Mouse (Mus musculus) liver, postnatal 0 days (tissue): Measurements from ENCODE around the gene Igfbp3. TPM values are rescaled to one million over a fixed set of nuclear protein-coding genes. Genes with fewer than 3 reads are reported as not detected.
A peak's percentile ranks its signal among the peaks of the same experiment; 100 is the strongest.

Experiments
- ATAC-seq: fragments of 200-750 bp; cut with Nextera tagmentation; 2 replicates; pipeline ENCODE4 v1.8.0; 2017; ENCODE audit warnings: mild to moderate bottlenecking, moderate library complexity
- DNase-seq: peaks from one replicate; pipeline ENCODE4 v3.0.0-alpha.2; 2016
- H3K27ac ChIP-seq: fragments of 300-500 bp; sonication (generic); 2 replicates; pipeline ENCODE4 v1.5.1; 2014; ENCODE audit warnings: antibody characterized with exemption, moderate library complexity, mild to moderate bottlenecking, low read depth
- H3K27me3 ChIP-seq: fragments of 300-500 bp; sonication (generic); 2 replicates; pipeline ENCODE4 v1.6.1; 2014; ENCODE audit warnings: low read length, control low read depth, mixed read lengths; ENCODE audit not compliant: insufficient read depth
- H3K36me3 ChIP-seq: fragments of 300-500 bp; sonication (generic); replicated peaks from 2 replicates; pipeline ENCODE4 v1.6.1; 2014; ENCODE audit warnings: mild to moderate bottlenecking, control low read depth, low read length, moderate library complexity, mixed read lengths; ENCODE audit not compliant: insufficient read depth
- H3K4me1 ChIP-seq: fragments of 300-500 bp; sonication (generic); 2 replicates; pipeline ENCODE4 v1.6.1; 2014; ENCODE audit warnings: antibody characterized with exemption, mild to moderate bottlenecking, control low read depth; ENCODE audit not compliant: insufficient read depth
- H3K4me2 ChIP-seq: fragments of 300-500 bp; sonication (generic); 2 replicates; pipeline ENCODE4 v1.6.1; 2014; ENCODE audit warnings: low read depth, mild to moderate bottlenecking, low read length, moderate library complexity, mixed read lengths
- H3K4me3 ChIP-seq: fragments of 300-500 bp; sonication (generic); 2 replicates; pipeline ENCODE4 v1.5.1; 2014; ENCODE audit warnings: low read depth, low read length
- H3K9ac ChIP-seq: fragments of 300-500 bp; sonication (generic); replicated peaks from 2 replicates; pipeline ENCODE4 v1.6.1; 2014; ENCODE audit warnings: mild to moderate bottlenecking, moderate library complexity
- H3K9me3 ChIP-seq: fragments of 300-500 bp; sonication (generic); 2 replicates; pipeline ENCODE4 v1.6.1; 2016; ENCODE audit warnings: mild to moderate bottlenecking, control low read depth, low read length, mixed read lengths
- CTCF ChIP-seq: sonication (generic); IDR thresholded peaks from 2 replicates; pipeline ENCODE4 v1.5.1; 2016; ENCODE audit warnings: antibody characterized with exemption, low read depth
- EP300 ChIP-seq: IDR thresholded peaks from 2 replicates; pipeline ENCODE4 v1.6.1; 2016; ENCODE audit warnings: antibody characterized with exemption, low read depth, mild to moderate bottlenecking
- WGBS: fragments of 180-500 bp; shearing (Covaris S2); extraction: QIAGEN DNeasy Blood & Tissue Kit; methylation state at CpG from one replicate; pipeline ENCODE4 v1.1.7; 2014; ENCODE audit not compliant: insufficient replicate concordance; 5-methylcytosine and 5-hydroxymethylcytosine counted together
- polyA plus RNA-seq: library from polyadenylated mRNA; unstranded; fragments of >200 nt; fragmentation: Nextera tagmentation; extraction: Ambion mirVana; gene quantifications from 2 replicates; pipeline ENCODE4 v1.2.1, GENCODE M21; 2015

Gene Igfbp3
- polyA plus RNA-seq, 1 experiment from 2014 or later = 27.4 TPM

- H3K9me3 ChIP-seq = no peaks in the 10 kb centered on the region
- H3K4me2 ChIP-seq = no peak overlapping the region
- H3K27me3 ChIP-seq = no peaks in the 10 kb centered on the region
- H3K4me1 ChIP-seq = peaks cover 4% of the 10 kb centered on the region; the same call in 1 of the 2 replicates
- no peak overlapping the region for H3K9ac ChIP-seq
- H3K36me3 ChIP-seq = no peaks in the 10 kb centered on the region
- no peak overlapping the region for H3K27ac ChIP-seq
- TF ChIP-seq EP300 (no peak), CTCF (no peak)
- H3K4me3 ChIP-seq = no peak overlapping the region
- 29% methylated on average over 1 of the region's 1 CpGs for WGBS
- ATAC-seq (no peak), DNase-seq (no peak)
Measured at GRCm38 (mm10) chr11:7184420-7184819, 29.3 kb downstream of the Igfbp3 start.

GRCm38 (mm10) chr11:7182409-7183042, 31.2 kb downstream of the Igfbp3 start:
- TF ChIP-seq CTCF (0 out of 2 replicates have a peak, but pooled peaks have one; percentile 2), EP300 (no peak)
- no peak overlapping the region for H3K4me3 ChIP-seq
- DNase-seq = no peak
- 70% methylated on average over 8 of the region's 8 CpGs for WGBS
- H3K4me2 ChIP-seq = no peak overlapping the region
- no peak overlapping the region for H3K27ac ChIP-seq
- no peak for ATAC-seq
- H3K36me3 ChIP-seq = no peaks in the 10 kb centered on the region
- no peak overlapping the region for H3K9ac ChIP-seq
- no peaks in the 10 kb centered on the region for H3K27me3 ChIP-seq
- H3K9me3 ChIP-seq = no peaks in the 10 kb centered on the region
- H3K4me1 ChIP-seq = peaks cover 4% of the 10 kb centered on the region; the same call in 1 of the 2 replicates

- Histone ChIP-seq H3K36me3 (no peaks in the 10 kb centered on the region), H3K9me3 (no peaks in the 10 kb centered on the region), H3K27me3 (no peaks in the 10 kb centered on the region), H3K27ac (no peak overlapping the region), H3K4me3 (no peak overlapping the region), H3K4me2 (no peak overlapping the region), H3K4me1 (no peaks in the 10 kb centered on the region), H3K9ac (no peak overlapping the region)
- ATAC-seq = no peak
- DNase-seq = no peak
- WGBS = 49% methylated on average over 2 of the region's 2 CpGs
- TF ChIP-seq EP300 = no peak
- TF ChIP-seq CTCF = no peak
Measured at GRCm38 (mm10) chr11:7179276-7179675, 34.4 kb downstream of the Igfbp3 start.

- H3K27me3 ChIP-seq = no peaks in the 10 kb centered on the region
- H3K9me3 ChIP-seq = no peaks in the 10 kb centered on the region
- H3K4me3 ChIP-seq = no peak overlapping the region
- TF ChIP-seq EP300 (no peak), CTCF (no peak)
- H3K9ac ChIP-seq = peak overlapping the region; percentile 38; the same call in 1 of the 2 replicates
- H3K4me1 ChIP-seq = no peaks in the 10 kb centered on the region
- H3K36me3 ChIP-seq = no peaks in the 10 kb centered on the region
- no peak for ATAC-seq
- H3K4me2 ChIP-seq = no peak overlapping the region
- 53% methylated on average over 4 of the region's 4 CpGs for WGBS
- DNase-seq = no peak
- H3K27ac ChIP-seq = no peak overlapping the region
Measured at GRCm38 (mm10) chr11:7178724-7179123, 35.0 kb downstream of the Igfbp3 start.

- TF ChIP-seq EP300 (no peak), CTCF (no peak)
- H3K4me2 ChIP-seq = no peak overlapping the region
- no peaks in the 10 kb centered on the region for H3K36me3 ChIP-seq
- H3K4me1 ChIP-seq = no peaks in the 10 kb centered on the region
- H3K9ac ChIP-seq = no peak overlapping the region
- ATAC-seq (peak; percentile 63), DNase-seq (no peak)
- no peak overlapping the region for H3K27ac ChIP-seq
- no peaks in the 10 kb centered on the region for H3K9me3 ChIP-seq
- 60% methylated on average over 6 of the region's 6 CpGs for WGBS
- H3K27me3 ChIP-seq = no peaks in the 10 kb centered on the region
- H3K4me3 ChIP-seq = no peak overlapping the region
Measured at GRCm38 (mm10) chr11:7173664-7174063, 40.1 kb downstream of the Igfbp3 start.

- no peaks in the 10 kb centered on the region for H3K9me3 ChIP-seq
- H3K36me3 ChIP-seq = no peaks in the 10 kb centered on the region
- no peak overlapping the region for H3K4me3 ChIP-seq
- no peak for ATAC-seq
- H3K9ac ChIP-seq = no peak overlapping the region
- H3K27me3 ChIP-seq = no peaks in the 10 kb centered on the region
- no peak for TF ChIP-seq EP300
- TF ChIP-seq CTCF = no peak
- no peak overlapping the region for H3K27ac ChIP-seq
- no peak overlapping the region for H3K4me2 ChIP-seq
- no peaks in the 10 kb centered on the region for H3K4me1 ChIP-seq
- no peak for DNase-seq
- 85% methylated on average over 1 of the region's 1 CpGs for WGBS
Measured at GRCm38 (mm10) chr11:7169645-7170044, 44.1 kb downstream of the Igfbp3 start.
